Mouse (Mus musculus): ENCODE data around the gene Apela.
"Not testable (repeated sequence)": the region's sequence is repeated elsewhere in the genome, so short reads cannot be mapped to it uniquely, and the experiment has no call there.

The Apela gene

GRCm38 (mm10) chr8:65028959-65029686 lies 8.0 kb downstream of the Apela start:
- DNase-seq (ENCODE audit: extremely low spot score): no peak

- DNase-seq (ENCODE audit: extremely low spot score): peak; percentile 54
Measured at GRCm38 (mm10) chr8:65022485-65022884, 14.7 kb downstream of the Apela start.

- no peak for DNase-seq (ENCODE audit: extremely low spot score)
Measured at GRCm38 (mm10) chr8:65018423-65018822, 18.7 kb downstream of the Apela start, which contains the start of the genes Trim61 and Trim60. Trim61 (minus strand) TSS chr8:65018523. Trim60 (minus strand) TSS chr8:65018584.

GRCm38 (mm10) chr8:65007616-65008015 lies 29.5 kb downstream of the Apela start:
- DNase-seq (ENCODE audit: extremely low spot score): not testable (repeated sequence)

- DNase-seq (ENCODE audit: extremely low spot score): no peak
Measured at GRCm38 (mm10) chr8:64998806-64999365, 38.2 kb downstream of the Apela start.

- DNase-seq (ENCODE audit: extremely low spot score): no peak
Measured at GRCm38 (mm10) chr8:64987731-64988130, 49.4 kb downstream of the Apela start, which contains the start of gene Trim75. Trim75 (minus strand) TSS chr8:64987831.

- DNase-seq (ENCODE audit: extremely low spot score): no peak
Measured at GRCm38 (mm10) chr8:64983150-64983897, 53.8 kb downstream of the Apela start.
